Mouse (Mus musculus) heart, postnatal 4 days (tissue): ENCODE measurements at regions not wholly inside any gene's neighbourhood (a gene's known extent, or its start where the extent isn't known, plus 50 kb on each side); places are given as distances from the start of the nearest gene placed in this dataset.

Source experiments
- DNase-seq: peaks from one replicate; pipeline ENCODE4 v3.0.0; 2021

DNA sequence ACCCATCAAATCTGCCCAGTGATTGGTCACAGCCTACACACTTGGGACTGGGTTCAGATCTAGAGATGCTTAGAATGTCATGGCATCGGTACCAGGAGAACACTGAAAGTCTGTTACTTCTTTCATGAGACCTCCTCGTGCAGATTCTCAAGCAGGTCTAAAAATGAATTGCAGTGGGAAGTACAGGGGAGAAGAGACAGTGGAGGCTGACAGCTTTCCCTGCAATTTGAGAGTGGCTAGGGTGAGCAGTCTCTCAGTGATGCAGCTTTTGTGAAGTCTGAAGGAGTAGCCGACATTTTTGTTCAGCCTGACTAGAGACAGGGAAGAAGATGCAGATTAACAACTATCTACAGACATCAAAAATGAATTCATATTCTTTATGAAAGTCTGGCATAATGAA is 112.5 kb downstream of the Fam198b start:
- DNase-seq: no peak

DNA sequence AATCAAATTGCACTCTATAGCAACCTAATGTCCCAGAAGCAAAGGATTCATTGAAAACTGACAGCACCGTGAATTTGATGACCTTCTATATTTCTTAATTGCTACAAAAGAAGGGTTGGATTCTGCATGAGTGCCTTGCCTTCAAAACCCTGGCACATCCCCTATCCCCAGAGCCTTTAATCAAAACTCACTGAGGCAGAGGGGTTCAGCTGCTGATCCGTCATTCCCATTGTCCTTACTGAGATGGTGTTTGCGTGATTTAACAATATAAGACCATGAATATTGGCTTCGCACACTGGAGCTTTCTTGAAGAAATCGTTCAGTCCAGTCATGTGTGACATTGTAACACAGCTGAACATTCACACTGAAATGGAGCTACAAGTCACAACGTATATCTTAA is 118.0 kb downstream of the Fam198b start:
- DNase-seq: no peak

DNA sequence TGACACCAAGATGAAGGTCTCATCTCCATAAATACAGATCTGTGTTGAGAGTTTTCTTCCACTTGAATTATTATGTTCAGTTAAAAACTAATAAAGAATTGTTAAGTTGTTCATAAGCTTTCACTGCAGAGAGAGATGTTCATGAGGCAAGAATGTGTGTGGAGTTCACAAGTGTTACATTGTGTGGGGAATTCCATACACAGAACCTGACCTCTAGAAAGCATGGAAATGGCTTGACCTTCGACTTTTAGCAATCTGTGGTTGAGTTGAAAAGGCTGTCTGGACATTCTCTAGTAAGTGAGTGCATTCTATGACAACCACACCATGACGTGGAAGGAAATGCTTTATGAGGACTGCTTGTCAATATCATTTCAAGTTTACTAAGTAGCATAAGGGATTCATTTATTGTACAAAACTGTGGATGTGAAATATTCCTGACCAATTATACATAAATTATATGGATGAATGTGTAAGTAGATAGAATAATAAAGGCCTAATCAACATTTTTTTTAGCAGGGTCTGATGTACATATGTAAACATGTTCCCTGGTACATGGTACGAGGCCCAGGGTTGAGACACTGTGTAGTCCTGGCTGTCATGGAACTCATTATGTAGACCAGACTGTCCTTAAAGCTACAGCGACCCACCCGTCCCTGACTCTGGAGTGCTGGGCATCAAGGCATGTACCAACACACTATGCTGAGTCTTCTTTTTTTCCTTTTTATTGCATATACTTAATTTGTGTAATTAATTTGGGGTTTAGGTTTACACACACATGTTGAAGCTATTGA is 119.2 kb downstream of the Fam198b start:
- DNase-seq: no peak

DNA sequence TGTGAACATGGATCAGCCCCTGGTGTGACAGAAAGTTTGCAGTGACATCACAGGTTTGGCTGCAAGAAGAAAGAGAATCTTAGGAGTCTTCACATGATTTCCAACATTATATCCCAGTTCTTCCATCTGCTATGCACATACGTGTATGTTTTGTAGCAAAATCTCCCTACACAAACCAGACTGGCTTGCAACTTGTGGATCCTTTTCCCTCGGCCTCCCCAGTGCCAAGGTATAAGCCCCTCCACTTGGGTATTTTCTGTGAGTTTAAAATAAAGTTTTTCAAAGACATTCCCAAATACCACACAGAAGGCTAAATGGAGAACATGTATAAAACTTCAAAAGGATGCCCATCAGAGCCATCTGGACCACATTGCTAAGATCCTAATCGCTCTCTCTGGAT is 120.2 kb downstream of the Fam198b start:
- no peak for DNase-seq

DNA sequence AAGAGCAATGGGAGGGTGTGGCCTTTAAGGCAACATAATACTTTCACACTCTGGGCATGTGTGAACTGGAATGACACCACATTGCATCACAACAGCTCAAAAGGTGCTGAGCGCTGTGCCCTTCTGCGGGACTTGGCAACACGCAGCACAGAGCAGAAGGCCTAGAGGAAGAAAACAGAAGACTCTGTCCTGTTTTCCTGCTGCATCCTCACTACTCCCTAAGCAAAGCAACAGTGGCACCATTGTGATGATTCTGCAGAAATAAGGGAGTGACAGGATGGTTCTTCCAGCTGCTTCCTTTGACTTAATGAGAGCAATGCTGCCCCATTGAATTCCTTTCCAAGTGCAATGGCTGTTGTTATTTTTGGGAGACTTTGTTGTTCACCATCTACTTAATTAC is 120.6 kb downstream of the Fam198b start:
- peak; percentile 24 for DNase-seq

DNA sequence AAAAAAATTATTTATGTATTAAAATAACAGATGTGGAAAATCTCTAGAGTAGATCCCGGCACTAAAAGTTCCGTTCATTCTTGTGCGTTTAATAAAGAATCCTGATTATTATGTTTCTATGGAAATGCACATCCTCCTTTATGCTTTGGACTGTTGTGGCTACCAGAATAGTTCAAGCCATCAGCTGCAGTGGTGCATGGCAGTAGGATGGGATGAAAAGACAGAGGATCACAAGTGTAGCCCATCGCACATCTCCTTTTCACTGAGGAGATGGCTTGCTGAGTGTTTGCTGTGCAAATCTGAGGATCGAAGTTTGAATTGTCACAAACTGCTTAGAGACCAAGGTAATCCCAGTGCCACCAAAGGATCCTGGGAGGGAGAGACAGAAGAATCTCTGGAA is 121.0 kb downstream of the Fam198b start:
- DNase-seq: no peak

DNA sequence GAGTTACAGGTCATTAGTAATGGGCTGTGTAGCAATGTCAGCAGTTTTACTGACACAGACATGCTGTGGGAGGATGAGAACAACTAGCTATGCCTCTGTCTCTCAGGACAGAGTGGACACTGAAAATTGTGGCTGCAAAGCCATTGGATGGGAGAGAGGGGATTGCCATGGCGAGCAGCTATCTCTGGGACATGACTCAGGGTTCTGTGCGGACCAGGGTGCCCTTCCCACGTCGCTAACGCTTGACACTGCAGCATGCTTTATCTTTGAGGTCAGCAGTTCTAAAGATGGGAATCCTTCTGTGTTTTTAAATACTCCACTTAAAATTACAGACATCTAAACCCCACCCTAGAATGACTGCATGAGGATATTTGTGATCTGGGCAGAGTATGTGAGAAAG is 121.9 kb downstream of the Fam198b start:
- peak; percentile 19 for DNase-seq

DNA sequence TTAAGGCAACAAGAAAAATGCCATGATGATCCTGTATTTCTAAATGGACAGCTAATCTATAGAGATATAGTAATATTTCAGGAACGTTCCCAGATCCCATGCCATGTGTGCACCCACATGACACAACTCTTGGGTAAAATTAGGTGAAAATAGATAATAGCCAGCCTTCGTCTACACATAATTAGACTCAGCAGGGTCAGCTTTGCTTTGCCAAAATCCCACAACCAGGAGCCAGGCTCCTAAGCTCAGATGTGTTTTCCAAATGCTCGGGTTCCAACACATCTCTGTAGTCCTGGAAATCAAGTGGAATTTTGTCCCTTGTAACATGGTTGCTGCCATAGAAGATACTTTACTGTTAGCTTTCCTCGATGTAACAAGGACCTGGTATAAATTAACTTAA is 122.7 kb downstream of the Fam198b start:
- no peak for DNase-seq

DNA sequence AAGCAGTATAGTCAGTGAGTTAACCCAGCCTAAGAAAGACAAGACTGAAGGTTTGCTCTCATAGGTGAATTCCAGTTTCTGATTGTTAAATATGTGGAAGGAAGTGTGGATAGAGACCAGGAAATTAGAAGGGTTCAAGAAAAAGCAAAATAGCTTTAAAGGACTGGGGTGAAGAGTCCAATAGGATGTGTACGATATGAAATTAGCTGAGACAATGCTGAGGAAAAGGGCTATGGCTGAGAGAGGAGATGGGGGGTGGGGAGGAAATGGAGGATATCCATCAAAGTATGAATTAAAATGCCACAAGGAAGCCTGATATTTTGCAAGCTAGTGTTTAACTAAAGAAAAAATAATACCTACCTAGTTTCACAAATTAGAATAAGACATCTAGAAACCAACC is 124.9 kb downstream of the Fam198b start:
- no peak for DNase-seq

DNA sequence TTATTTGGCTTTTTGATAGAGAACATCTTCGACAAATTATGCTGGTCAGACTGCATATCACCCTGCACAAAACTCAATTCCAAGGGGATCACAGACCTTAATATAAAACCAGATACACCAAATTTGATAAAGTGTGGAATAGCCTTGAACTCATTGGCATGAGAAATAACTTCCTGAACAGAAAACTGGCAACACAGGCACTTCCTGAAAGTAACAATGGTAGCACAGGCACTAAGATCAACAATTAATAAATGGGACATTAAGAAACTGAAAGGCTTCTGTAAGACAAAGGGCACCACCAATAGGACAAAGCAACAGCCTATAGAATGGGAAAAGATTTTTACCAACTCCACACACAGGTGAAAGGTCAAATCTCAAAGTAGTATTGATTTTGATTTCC is 141.5 kb downstream of the Fam198b start:
- DNase-seq: no peak

DNA sequence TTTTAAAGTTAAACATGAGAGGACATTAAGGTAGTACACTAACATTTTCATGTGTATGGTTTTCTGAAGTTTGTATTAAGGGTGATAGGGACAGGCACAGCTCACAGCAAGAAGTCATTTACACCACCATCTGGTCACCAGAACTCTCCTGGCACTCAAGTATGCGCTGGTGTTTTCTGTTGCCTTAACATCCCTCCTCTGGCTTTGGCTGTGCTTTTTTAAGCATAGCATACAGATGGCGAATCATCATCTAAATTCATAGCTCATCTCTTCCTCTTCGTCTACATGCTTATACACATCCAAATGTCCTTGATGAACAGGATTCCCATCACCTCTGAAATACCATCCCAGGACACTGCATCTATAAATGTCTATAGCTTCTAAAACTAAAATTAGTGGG is 148.7 kb downstream of the Fam198b start:
- no peak for DNase-seq

- DNase-seq: peak; percentile 25
These were observed 154.3 kb downstream of the Fam198b start for GRCm38 (mm10) chr3:80038553-80039129.

DNA sequence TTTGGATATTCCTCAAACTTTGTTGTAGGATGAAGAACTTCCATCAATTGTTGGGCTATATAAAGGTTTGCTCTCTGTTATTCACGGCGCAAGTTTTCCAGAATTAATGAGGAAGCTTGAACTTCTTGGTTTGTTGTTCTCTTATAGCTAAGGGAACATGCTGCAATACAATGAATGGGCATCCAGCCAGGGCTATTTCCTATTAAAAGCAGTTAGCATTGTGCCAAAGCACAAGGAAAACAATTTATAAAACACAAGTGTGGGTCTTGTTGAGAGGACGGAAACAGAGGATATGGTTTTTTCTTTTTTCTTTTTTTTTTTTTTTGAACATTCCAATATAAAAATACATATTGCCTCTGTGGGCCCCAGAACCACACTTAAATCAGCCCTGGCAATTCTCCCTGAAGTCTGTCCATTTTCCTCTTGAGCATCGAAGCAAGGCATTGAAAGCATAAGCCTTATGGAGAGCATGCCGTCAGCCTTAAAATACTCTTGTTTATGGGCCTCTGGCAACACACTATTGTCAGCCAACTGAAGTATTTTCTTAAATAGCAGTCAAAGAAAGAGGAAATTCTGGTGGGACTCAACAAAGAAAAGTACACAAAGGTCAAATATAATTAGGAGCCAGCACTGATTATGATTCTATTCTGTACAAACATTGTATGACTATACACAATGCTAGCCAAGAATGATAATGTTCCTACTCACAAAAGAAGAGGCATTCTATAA is 158.6 kb downstream of the Fam198b start:
- peak; percentile 75 for DNase-seq

DNA sequence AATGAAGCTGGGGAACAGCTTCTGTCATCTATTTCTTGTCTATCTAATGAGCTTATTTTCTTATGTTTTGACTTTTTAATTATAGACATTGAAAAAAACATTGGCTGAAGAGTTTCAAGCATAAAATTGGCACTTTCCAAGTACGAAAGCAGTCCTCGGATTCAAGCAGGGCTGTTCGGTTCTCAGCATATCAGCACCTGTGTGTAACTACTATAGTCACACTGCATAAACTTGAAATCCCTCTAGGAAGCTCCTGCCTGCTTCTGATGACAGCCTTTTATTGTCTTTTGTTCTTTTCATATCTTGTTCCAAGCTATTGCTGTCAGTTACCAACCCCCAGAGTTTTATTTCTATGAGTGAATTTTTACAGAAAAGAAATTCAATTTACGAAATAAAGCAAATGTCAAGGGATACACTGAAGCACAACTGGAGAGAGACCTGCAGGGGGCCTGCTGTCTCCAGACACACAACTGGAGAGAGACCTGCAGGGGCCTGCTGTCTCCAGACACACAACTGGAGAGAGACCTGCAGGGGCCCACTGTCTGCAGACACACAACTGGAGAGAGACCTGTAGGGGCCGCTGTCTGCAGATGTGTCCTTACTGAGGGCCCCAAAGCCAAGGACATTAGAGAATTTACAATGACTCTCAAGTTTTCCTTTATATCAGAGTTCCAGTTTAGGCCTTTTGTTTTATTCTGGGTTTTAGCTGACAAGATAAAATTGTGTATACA is 165.3 kb downstream of the Fam198b start:
- no peak for DNase-seq

GRCm38 (mm10) chr3:80050920-80051319 is 166.6 kb downstream of the Fam198b start:
- no peak for DNase-seq

- DNase-seq: peak; percentile 69
These were observed 167.6 kb downstream of the Fam198b start for GRCm38 (mm10) chr3:80051963-80052362.

DNA sequence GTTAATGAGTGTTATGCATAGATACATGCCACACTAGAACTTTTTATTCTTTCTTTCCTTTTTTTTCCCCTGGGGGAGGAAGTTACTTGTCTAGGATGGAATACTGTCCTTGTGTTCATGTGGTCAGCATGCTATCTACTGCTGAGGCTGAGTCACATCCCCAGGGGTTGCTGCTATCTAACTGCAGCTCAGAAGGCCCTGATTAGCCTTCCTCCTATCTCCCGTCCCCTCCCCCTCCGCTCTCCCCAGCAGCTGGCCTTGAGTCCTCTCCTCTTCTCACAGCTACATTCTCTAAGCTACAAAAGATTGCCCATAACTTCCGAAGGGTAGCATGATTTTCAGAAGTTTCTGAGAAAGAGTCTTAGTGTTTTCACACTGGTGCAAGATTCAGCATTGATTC is 168.5 kb downstream of the Fam198b start:
- peak; percentile 57 for DNase-seq

DNA sequence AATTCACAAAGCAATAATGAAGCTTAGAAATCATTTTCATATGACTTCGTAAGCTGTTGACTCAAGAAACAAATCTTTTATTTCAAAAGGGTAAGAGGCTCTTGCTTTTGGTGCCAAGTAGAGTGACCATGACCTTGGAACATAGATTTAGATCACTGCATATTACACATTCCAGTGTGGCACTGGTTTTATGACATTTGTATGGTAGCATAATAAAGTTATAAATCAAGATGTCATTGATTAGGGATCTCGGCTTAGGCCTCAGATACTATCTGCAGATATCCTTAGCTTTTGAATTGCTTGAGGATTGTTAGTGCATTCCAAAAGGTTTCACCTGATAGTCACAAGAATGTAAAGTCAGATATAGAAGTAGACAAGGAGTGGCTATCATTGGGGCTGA is 169.1 kb downstream of the Fam198b start:
- DNase-seq: no peak

- no peak for DNase-seq
These were observed 172.5 kb downstream of the Fam198b start for GRCm38 (mm10) chr3:80056636-80057350.

DNA sequence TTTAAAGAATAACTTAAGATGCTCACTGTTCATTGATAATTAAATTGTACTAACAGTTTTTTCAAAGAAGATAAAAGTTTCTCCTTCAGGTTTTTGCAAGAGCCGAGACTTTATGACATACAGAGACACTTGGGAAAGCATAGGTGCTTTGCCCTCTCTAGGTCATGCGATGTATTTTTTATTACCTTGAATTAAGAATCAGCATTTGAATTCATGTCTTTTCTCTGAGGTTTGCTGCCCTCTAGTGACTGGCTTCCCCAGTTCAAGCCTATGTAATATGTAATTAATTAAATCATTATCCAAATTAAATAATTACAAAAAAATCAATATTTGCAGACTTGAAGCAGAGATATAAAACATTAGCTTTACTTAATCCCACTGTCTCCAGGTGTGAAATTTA is 174.4 kb downstream of the Fam198b start:
- peak; percentile 80 for DNase-seq

GRCm38 (mm10) chr3:80070726-80071125 is 186.4 kb downstream of the Fam198b start:
- no peak for DNase-seq

DNA sequence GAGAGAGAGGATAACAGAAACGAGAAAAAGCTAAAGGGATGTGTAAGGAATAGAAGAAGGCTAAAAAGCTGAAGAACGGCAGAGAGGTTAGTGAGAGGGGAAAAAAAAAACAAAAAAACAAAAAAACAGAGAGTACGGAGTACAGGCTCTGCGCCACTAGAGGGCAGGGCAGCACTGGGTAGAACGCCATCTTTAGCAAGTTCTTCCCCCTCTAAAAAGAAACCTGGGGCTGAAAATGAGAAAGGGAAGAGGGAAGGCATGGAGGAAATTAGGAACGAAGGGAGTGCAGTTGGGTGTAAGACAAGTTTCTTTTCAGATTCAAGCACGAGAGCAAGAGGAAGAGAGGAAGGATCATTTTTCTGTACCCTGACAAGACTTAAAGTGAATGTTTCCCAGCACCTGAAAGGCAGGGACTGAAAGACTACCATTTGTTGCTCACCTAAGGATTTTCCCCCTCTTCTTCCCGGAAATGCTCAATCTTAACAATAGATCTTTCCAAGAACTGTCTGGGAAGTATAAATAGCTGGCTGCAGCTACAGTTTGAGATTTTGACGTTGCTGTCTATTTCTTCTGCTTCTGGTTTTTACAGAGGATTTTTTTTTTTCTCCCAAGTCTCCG is 195.6 kb downstream of the Fam198b start:
- DNase-seq: peak; percentile 79
